Mouse (Mus musculus): ENCODE measurements around the gene Slc28a1. TPM values are rescaled to one million over a fixed set of nuclear protein-coding genes. Genes with fewer than 3 reads are reported as not detected.
"Not testable (repeated sequence)": the region's sequence is repeated elsewhere in the genome, so short reads cannot be mapped to it uniquely, and the experiment has no call there.

Gene Slc28a1
- polyA plus RNA-seq, 1 experiment from 2014 or later, result not detected

DNA sequence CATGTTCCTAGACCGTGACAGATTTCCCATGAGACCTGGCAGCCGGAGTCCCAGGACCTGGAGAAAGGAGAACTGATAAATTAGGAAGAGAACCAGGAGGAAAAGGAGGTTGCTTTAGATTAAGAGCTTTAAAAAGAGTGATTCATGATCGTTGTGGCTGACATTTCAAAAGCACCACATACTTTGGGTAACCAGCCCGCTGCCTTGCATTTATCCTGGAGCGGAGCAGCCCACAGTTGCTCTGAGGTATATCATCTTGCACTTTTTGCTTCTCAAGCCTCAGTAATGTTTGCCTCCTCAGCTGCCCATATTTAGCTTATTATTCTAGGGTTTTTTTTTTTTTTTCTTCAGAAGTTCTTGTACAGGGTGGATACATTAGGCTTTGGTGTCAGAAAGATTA lies 87.8 kb downstream of the Slc28a1 start:
- H3K4me3 ChIP-seq (replicated peaks), result no peak overlapping the region
- H3K9me3 ChIP-seq, result no peaks in the 10 kb centered on the region
- WGBS, result 68% methylated on average over 5 of the region's 5 CpGs
- H3K27me3 ChIP-seq, result no peaks in the 10 kb centered on the region
- no peaks in the 10 kb centered on the region for H3K36me3 ChIP-seq
- no peak for ATAC-seq
- no peak overlapping the region for H3K27ac ChIP-seq
- H3K4me1 ChIP-seq (replicated peaks), result peaks cover 7% of the 10 kb centered on the region
- H3K9ac ChIP-seq (replicated peaks), result no peak overlapping the region
- no peak overlapping the region for H3K4me2 ChIP-seq (replicated peaks)

DNA sequence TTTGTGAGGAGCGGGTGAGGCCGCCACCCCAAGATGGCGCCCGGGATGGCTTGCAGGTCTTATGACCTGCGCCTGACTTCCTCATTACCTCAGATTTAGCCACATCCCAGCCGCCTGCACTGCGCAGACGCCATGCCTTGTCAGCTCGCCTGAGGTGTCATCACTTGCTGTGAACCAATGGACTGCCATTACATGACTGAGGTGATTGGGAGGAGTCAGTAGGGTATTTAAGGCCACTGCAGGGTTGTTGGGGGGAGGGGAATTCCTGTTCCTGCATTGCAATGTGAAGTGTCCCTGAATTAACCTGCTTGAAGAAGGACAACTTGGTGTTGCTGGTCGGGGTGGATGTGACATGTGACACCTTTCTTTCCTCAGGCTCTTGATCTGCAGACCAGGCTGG lies 89.0 kb downstream of the Slc28a1 start:
- 88% methylated on average over 10 of the region's 10 CpGs for WGBS
- H3K27me3 ChIP-seq; H3K4me1 ChIP-seq (replicated peaks); H3K9ac ChIP-seq (replicated peaks); H3K27ac ChIP-seq; H3K4me3 ChIP-seq (replicated peaks); ATAC-seq; H3K9me3 ChIP-seq; H3K36me3 ChIP-seq; H3K4me2 ChIP-seq (replicated peaks): not testable (repeated sequence)

DNA sequence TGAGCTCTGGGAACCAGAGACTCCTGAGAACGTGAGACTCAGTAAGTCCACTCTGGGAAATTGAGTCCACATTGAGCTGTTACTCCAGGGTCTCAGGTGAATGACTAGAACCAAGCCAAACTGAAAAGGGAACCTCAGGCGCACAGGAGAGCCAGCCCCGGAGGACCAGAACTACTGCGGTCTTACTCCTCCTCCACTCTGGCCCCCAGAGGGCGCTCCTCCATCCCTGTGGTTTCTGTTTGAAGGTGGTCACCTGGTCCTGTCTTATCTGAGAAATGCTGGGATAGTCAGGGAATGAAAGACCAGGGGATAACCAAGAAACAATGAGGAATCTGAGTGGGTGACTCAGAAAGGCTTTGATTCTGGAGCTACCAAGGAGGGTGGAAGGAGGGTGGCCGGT lies 94.3 kb downstream of the Slc28a1 start:
- 20% methylated on average over 6 of the region's 6 CpGs for WGBS
- Histone ChIP-seq H3K9me3 (no peaks in the 10 kb centered on the region), H3K4me3 (replicated peaks) (no peak overlapping the region), H3K9ac (replicated peaks) (no peak overlapping the region), H3K27me3 (peaks cover 37% of the 10 kb centered on the region), H3K36me3 (no peaks in the 10 kb centered on the region), H3K4me2 (replicated peaks) (no peak overlapping the region), H3K4me1 (replicated peaks) (peaks cover 17% of the 10 kb centered on the region), H3K27ac (no peak overlapping the region)
- no peak for ATAC-seq

DNA sequence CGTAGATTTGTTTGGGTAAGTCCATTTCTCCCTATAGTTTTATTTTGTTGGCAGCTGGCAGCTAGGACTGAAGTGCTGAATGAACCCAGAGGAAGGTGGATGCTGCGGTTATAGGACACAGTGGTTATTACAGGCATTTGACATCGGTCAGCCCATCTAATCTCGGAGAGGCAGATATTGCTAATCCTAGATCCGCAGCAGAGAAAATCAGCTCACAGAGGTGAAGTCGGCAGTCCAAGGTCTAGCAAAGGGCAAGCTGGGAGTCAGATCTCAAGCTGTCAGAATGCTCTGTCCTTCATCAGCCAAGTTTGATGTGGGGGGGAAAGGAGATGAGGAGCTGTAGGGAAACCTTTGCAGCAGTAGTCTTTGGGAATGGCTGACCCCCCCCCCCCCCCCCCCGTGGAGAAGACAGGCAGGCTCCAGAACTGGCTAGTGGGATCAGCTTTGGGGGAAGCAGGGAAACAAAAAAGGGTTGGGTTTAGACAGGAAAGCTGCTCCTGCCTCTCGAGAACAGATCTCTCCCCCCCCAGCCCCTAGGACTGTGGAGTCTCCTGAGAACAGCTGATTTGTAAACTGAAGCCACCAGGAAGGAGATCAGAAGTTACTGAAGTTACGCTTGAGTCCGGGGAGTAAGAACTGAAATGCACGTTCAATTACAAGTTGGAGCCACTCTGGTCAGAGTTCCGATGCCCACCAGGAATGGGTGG lies 95.5 kb downstream of the Slc28a1 start:
- Histone ChIP-seq H3K9me3 (no peaks in the 10 kb centered on the region), H3K4me1 (replicated peaks) (peaks cover 18% of the 10 kb centered on the region), H3K27ac (no peak overlapping the region), H3K27me3 (peaks cover 49% of the 10 kb centered on the region), H3K36me3 (no peaks in the 10 kb centered on the region), H3K4me2 (replicated peaks) (no peak overlapping the region), H3K4me3 (replicated peaks) (no peak overlapping the region), H3K9ac (replicated peaks) (no peak overlapping the region)
- 40% methylated on average over 12 of the region's 12 CpGs for WGBS
- ATAC-seq, result no peak

DNA sequence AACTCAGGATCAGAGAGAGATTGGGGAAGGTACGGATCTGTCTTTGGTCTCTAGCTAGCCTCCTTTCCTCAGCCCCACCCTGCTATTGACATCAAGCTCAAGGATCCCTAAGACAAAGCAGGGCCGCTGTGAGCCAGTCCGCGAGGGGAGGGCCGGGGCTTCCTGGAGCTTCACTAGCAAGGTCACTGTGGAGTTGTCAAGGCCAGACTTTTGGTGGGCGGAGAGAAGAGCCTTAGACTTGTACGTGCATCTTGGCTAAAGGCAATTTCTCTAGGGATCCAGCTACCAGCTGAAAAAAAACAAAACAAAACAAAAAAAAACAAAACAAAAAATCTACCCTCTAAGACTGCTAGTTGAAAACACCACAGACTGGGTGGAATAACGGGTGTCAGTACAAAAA lies 97.2 kb downstream of the Slc28a1 start:
- Histone ChIP-seq H3K36me3 (no peaks in the 10 kb centered on the region), H3K9ac (replicated peaks) (no peak overlapping the region), H3K27ac (no peak overlapping the region), H3K4me2 (replicated peaks) (peak overlapping the region; percentile 62; the same call in 1 of the 2 replicates), H3K9me3 (no peaks in the 10 kb centered on the region), H3K27me3 (peaks cover 64% of the 10 kb centered on the region), H3K4me1 (replicated peaks) (peaks cover 18% of the 10 kb centered on the region), H3K4me3 (replicated peaks) (peak overlapping the region; percentile 47)
- 3% methylated on average over 8 of the region's 8 CpGs for WGBS
- ATAC-seq, result no peak

DNA sequence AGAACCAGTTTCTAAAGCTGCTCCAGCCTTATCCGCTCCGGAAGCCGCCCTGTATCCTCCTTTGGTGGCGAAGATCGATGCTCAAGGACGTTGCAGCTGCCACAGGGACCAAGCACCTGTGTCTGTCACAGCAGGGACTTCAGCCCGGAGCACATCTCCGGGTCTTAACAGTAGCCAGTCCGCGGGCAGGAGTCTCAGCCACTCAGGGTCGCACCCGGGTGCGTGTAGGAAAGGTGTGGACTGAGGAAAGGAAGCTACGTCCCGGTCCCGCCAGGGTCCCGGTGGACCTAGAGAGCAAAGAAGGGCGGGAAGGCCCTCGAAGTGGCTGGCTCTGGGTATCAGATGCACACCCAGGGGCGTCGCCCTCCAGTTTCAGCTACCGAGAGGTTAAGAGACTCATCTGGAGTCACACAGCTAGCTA lies 97.7 kb downstream of the Slc28a1 start:
- H3K36me3 ChIP-seq, result no peaks in the 10 kb centered on the region
- H3K4me3 ChIP-seq (replicated peaks), result peak overlapping the region; percentile 47
- under 1% methylated on average over 22 of the region's 22 CpGs for WGBS
- H3K9me3 ChIP-seq, result no peaks in the 10 kb centered on the region
- peak; percentile 44 for ATAC-seq
- H3K4me1 ChIP-seq (replicated peaks), result peaks cover 18% of the 10 kb centered on the region
- peak overlapping the region; percentile 62 for H3K4me2 ChIP-seq (replicated peaks)
- peaks cover 64% of the 10 kb centered on the region for H3K27me3 ChIP-seq
- H3K9ac ChIP-seq (replicated peaks), result peak overlapping the region; percentile 43
- H3K27ac ChIP-seq, result peak overlapping the region; percentile 10; the same call in 1 of the 2 replicates

DNA sequence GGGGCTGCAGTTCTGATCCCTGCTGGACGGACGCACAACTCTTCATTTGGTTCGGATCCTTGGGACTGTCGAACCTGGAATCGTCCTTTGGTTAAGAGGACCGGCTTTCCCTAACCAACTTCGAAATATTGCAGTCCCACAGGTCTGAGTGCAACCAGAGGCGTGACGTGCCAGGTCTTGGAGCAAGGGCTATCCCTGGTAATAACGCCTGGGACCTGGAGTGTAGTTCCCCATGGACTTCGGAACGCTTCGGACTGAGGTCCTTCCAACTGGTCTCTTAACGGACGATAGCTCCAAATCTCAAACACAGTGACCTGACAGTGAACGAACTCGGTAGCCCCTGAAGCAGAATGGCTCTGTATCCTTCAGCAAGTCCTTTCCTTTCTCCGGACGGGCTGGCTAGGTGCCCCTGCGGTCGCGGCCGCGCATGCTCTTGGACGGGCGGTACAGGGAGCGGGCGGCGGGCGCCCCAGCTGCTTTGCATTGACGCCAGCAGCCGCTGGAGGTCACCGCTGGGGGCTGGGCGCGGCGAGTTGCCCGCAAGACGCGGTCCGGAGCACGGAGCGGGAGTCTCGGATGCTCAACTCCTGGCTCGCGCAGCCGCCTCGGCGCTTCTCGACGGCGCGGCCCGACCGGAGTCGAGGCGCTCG lies 98.2 kb downstream of the Slc28a1 start:
- Histone ChIP-seq H3K27ac (peak overlapping the region; percentile 10; the same call in 1 of the 2 replicates), H3K4me1 (replicated peaks) (peaks cover 18% of the 10 kb centered on the region), H3K9me3 (no peaks in the 10 kb centered on the region), H3K4me2 (replicated peaks) (peak overlapping the region; percentile 62), H3K27me3 (peaks cover 64% of the 10 kb centered on the region), H3K9ac (replicated peaks) (peak overlapping the region; percentile 43), H3K4me3 (replicated peaks) (peak overlapping the region; percentile 47), H3K36me3 (no peaks in the 10 kb centered on the region)
- ATAC-seq, result peak; percentile 92
- WGBS, result under 1% methylated on average over 57 of the region's 57 CpGs

DNA sequence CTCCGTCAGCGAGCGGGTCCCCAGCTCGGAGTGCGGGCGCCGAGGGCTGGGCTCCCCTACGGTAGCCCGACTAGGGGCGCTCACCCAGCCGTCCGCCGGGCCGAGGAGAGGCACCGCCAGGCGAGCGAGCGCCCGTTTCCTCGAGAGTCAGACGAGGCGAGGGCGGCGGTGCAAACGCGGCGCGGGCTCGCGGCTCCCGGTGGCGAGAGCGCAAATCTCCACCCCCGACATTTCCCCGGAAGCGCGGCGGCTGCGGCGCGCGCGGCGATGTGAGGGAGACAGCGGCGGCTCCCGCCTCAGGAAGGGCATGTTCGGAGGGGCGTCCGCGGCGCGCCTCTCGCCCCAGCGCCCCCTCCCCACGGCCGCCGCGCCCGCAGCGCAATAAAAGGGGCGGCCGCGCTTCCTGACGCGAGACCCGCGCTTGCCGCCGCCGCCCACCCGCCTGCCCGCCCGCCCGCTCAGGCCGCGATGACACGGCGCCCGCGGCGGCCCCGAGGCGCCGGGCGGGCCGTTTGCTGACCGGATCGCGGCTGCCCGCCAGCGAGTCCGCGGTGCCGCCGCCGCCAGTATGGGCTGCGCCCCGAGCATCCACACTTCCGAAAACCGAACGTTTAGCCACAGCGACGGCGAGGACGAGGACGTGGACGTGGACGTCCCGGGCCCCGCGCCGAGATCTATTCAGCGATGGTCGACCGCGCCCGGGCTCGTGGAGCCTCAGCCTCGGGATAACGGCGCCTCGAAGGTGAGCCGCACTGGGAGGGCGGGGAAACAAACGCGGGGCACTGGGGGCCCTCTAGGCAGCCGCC lies 99.0 kb downstream of the Slc28a1 start, which contains the start of gene Pde8a:
Gene Pde8a (plus strand): TSS at position 250 of the 806 bp plus-strand sequence.
- Histone ChIP-seq H3K27me3 (peaks cover 64% of the 10 kb centered on the region), H3K4me3 (replicated peaks) (peak within 1 kb of the TSS; percentile 47), H3K4me1 (replicated peaks) (peaks cover 18% of the 10 kb centered on the region), H3K9ac (replicated peaks) (peak within 1 kb of the TSS; percentile 43), H3K36me3 (no peaks in the 10 kb centered on the region), H3K9me3 (no peaks in the 10 kb centered on the region), H3K27ac (peak within 1 kb of the TSS; percentile 10; the same call in 1 of the 2 replicates), H3K4me2 (replicated peaks) (peak within 1 kb of the TSS; percentile 62)
- WGBS, result 1% methylated on average over 111 of the region's 128 CpGs
- ATAC-seq, result peak; percentile 2; the same call in 1 of the 2 replicates

DNA sequence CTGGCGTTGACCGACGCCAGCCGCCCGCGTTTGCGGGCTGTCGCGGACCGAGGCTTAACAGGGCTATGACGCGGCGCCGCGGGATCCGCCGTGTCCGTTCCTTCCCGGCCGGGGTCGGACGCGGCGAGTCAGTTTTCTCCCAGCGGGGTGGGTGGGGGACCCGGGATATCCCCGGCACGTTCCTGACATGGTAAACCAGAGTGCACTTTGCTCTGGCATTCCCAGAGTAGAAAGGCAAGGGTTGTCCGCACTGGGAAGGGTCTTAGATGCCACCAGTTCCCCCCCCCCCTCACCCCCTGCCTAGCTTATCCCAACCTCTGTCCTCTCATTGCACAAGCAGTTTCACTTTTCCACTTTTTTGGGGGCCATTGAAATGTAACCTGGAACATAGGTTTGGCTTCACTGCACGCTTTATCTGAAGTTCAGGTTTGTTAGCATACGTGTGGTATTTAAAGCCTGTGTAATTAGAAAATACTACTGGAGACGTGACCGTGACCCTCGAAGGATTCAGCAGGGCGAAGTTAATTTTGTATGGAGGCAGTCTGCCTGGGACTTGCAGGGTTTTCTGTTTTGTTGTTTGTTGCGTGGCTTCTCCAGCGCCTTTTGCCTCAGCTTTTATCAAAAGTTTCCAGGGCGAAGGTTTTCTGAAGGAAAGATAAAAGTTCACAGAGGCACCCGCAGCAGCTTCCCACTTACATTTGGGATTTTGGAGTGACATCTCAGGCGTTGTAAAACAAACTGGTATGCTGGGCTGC lies 99.7 kb downstream of the Slc28a1 start:
- H3K4me1 ChIP-seq (replicated peaks), result peaks cover 18% of the 10 kb centered on the region
- H3K9ac ChIP-seq (replicated peaks), result no peak overlapping the region; the same call in 1 of the 2 replicates
- peak overlapping the region; percentile 47 for H3K4me3 ChIP-seq (replicated peaks)
- H3K4me2 ChIP-seq (replicated peaks), result peak overlapping the region; percentile 62
- no peak for ATAC-seq
- H3K36me3 ChIP-seq, result no peaks in the 10 kb centered on the region
- 3% methylated on average over 39 of the region's 40 CpGs for WGBS
- peaks cover 64% of the 10 kb centered on the region for H3K27me3 ChIP-seq
- H3K9me3 ChIP-seq, result no peaks in the 10 kb centered on the region
- H3K27ac ChIP-seq, result no peak overlapping the region

DNA sequence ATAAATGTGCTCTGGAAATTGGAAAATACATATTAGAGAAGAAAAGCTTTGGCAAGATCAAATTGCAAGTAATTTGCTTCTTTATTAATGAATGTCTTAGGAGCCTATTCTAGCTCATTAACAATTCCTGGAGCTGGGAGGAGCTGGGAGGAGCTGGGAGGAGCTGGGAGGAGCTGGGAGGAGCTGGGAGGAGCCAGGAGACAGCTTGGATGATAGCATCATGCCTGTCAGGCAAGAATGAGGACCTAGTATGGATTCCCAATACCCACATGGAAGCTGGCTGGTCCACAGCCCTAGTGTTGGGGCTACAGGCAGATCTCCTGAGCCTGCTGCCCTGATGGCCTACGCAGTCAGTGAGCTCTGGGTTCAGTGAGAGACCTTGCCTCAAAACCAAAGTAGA lies 101.4 kb downstream of the Slc28a1 start:
- Histone ChIP-seq H3K27me3 (peaks cover 55% of the 10 kb centered on the region), H3K9me3 (no peaks in the 10 kb centered on the region), H3K4me2 (replicated peaks) (no peak overlapping the region), H3K4me3 (replicated peaks) (no peak overlapping the region), H3K9ac (replicated peaks) (no peak overlapping the region), H3K36me3 (no peaks in the 10 kb centered on the region), H3K4me1 (replicated peaks) (peaks cover 18% of the 10 kb centered on the region), H3K27ac (no peak overlapping the region)
- no peak for ATAC-seq
- WGBS, result 73% methylated on average over 1 of the region's 1 CpGs

DNA sequence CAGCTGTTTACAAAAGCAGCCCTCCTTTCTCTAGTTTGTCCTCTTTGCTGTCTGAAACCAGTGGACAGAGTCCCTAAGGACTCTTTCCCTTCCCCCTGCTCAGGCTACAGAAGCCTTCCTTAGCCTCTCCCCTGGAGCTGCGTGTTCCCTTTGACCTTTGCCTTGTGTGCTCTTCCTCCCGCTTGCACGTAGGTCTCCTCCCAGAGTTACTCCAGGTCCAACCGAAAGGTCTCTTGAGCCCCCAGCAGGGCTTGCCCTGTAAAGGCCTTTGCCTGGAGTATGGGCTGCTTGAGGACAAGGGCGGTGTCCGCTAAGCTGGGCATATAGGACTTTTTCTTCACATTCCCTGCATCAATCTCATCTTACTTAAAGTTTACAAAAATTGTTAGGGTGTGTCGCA lies 104.7 kb downstream of the Slc28a1 start:
- Histone ChIP-seq H3K27me3 (peaks cover 23% of the 10 kb centered on the region), H3K4me2 (replicated peaks) (no peak overlapping the region), H3K27ac (no peak overlapping the region), H3K36me3 (no peaks in the 10 kb centered on the region), H3K4me3 (replicated peaks) (no peak overlapping the region), H3K9ac (replicated peaks) (no peak overlapping the region), H3K4me1 (replicated peaks) (no peaks in the 10 kb centered on the region), H3K9me3 (no peaks in the 10 kb centered on the region)
- 65% methylated on average over 7 of the region's 7 CpGs for WGBS
- no peak for ATAC-seq

All from midbrain, embryonic 13.5 days (tissue).